Mouse (Mus musculus) forebrain, postnatal 0 days (tissue): Measurements from ENCODE around the gene Car12. TPM values are rescaled to one million over a fixed set of nuclear protein-coding genes. Genes with fewer than 3 reads are reported as not detected.

ENCODE experiments used
- ATAC-seq: fragments of 200-750 bp; cut with Nextera tagmentation; 2 replicates; pipeline ENCODE4 v1.8.0; 2017; ENCODE audit warnings: mild to moderate bottlenecking, moderate library complexity
- DNase-seq: peaks from one replicate; pipeline ENCODE4 v3.0.0-alpha.2; 2015
- H3K27ac ChIP-seq: fragments of 300-500 bp; sonication (generic); 2 replicates; pipeline ENCODE4 v1.5.1; 2014; ENCODE audit warnings: low read depth, mild to moderate bottlenecking, antibody characterized with exemption, low read length, moderate library complexity, mixed read lengths
- H3K27me3 ChIP-seq: fragments of 300-500 bp; sonication (generic); 2 replicates; pipeline ENCODE4 v1.6.1; 2014; ENCODE audit warnings: mild to moderate bottlenecking, low read length, mixed read lengths; ENCODE audit not compliant: insufficient read depth
- H3K36me3 ChIP-seq: fragments of 300-500 bp; sonication (generic); 2 replicates; pipeline ENCODE4 v1.6.1; 2014; ENCODE audit warnings: mild to moderate bottlenecking, moderate library complexity; ENCODE audit not compliant: insufficient read depth
- H3K4me1 ChIP-seq: fragments of 300-500 bp; sonication (generic); 2 replicates; pipeline ENCODE4 v1.6.1; 2014; ENCODE audit warnings: antibody characterized with exemption; ENCODE audit not compliant: insufficient read depth
- H3K4me2 ChIP-seq: fragments of 300-500 bp; sonication (generic); 2 replicates; pipeline ENCODE4 v1.6.1; 2014; ENCODE audit warnings: low read depth, mild to moderate bottlenecking, moderate library complexity
- H3K4me3 ChIP-seq: fragments of 300-500 bp; sonication (generic); 2 replicates; pipeline ENCODE4 v1.5.1; 2014; ENCODE audit warnings: low read depth, low read length, mixed read lengths
- H3K9ac ChIP-seq: fragments of 300-500 bp; sonication (generic); 2 replicates; pipeline ENCODE4 v1.6.1; 2014; ENCODE audit warnings: mild to moderate bottlenecking
- H3K9me3 ChIP-seq: fragments of 300-500 bp; sonication (generic); 2 replicates; pipeline ENCODE4 v1.6.1; 2016; ENCODE audit warnings: low read length
- CTCF ChIP-seq: sonication (generic); IDR thresholded peaks from 2 replicates; pipeline ENCODE4 v1.5.1; 2016; ENCODE audit warnings: antibody characterized with exemption, control low read depth, low read depth
- WGBS: fragments of 180-500 bp; shearing (Covaris S2); extraction: QIAGEN DNeasy Blood & Tissue Kit; methylation state at CpG from one replicate; pipeline ENCODE4 v1.1.7; 2014; 5-methylcytosine and 5-hydroxymethylcytosine counted together
- polyA plus RNA-seq: library from polyadenylated mRNA; unstranded; fragments of >200 nt; fragmentation: Nextera tagmentation; extraction: Ambion mirVana; gene quantifications from 2 replicates; pipeline ENCODE4 v1.2.1, GENCODE M21; 2015
- total RNA-seq: library from RNA; depleted of rRNA; stranded (reverse); fragments of >200 nt; gene quantifications from 2 replicates; pipeline ENCODE4 v1.2.3, GENCODE M21; 2014

Gene Car12
- total and polyA plus RNA-seq, 2 experiments from 2014 or later = 5.3 to 6.1 TPM

- no peaks in the 10 kb centered on the region for H3K27me3 ChIP-seq
- H3K27ac ChIP-seq = no peak overlapping the region
- H3K36me3 ChIP-seq = no peaks in the 10 kb centered on the region
- H3K4me1 ChIP-seq = no peaks in the 10 kb centered on the region
- ATAC-seq = no peak
- no peak for DNase-seq
- no peaks in the 10 kb centered on the region for H3K9me3 ChIP-seq
- H3K4me2 ChIP-seq = no peak overlapping the region
- H3K9ac ChIP-seq = no peak overlapping the region
- TF ChIP-seq CTCF = no peak
- WGBS = 59% methylated on average over 5 of the region's 5 CpGs
- H3K4me3 ChIP-seq = no peak overlapping the region
These were observed 8.8 kb downstream of the Car12 start for GRCm38 (mm10) chr9:66722187-66722868.

- H3K36me3 ChIP-seq = no peaks in the 10 kb centered on the region
- peak; percentile 42; the same call in 1 of the 2 replicates for ATAC-seq
- no peak overlapping the region for H3K9ac ChIP-seq
- H3K27ac ChIP-seq = no peak overlapping the region
- H3K9me3 ChIP-seq = no peaks in the 10 kb centered on the region
- no peak overlapping the region for H3K4me2 ChIP-seq
- no peaks in the 10 kb centered on the region for H3K27me3 ChIP-seq
- H3K4me1 ChIP-seq = no peaks in the 10 kb centered on the region
- no peak for DNase-seq
- no peak for TF ChIP-seq CTCF
- no peak overlapping the region for H3K4me3 ChIP-seq
- 21% methylated on average over 5 of the region's 5 CpGs for WGBS
These were observed 9.4 kb downstream of the Car12 start for GRCm38 (mm10) chr9:66722869-66723272.

- Histone ChIP-seq H3K36me3 (no peaks in the 10 kb centered on the region), H3K27ac (no peak overlapping the region), H3K4me3 (no peak overlapping the region), H3K4me1 (no peaks in the 10 kb centered on the region), H3K9ac (no peak overlapping the region), H3K27me3 (no peaks in the 10 kb centered on the region), H3K9me3 (no peaks in the 10 kb centered on the region), H3K4me2 (no peak overlapping the region)
- DNase-seq (no peak), ATAC-seq (no peak)
- TF ChIP-seq CTCF = no peak
- 70% methylated on average over 3 of the region's 3 CpGs for WGBS
These were observed 12.1 kb downstream of the Car12 start for GRCm38 (mm10) chr9:66725591-66725990.

- Histone ChIP-seq H3K27ac (no peak overlapping the region), H3K36me3 (no peaks in the 10 kb centered on the region), H3K4me3 (no peak overlapping the region), H3K4me2 (no peak overlapping the region), H3K27me3 (no peaks in the 10 kb centered on the region), H3K9ac (no peak overlapping the region), H3K9me3 (no peaks in the 10 kb centered on the region), H3K4me1 (no peaks in the 10 kb centered on the region)
- 75% methylated on average over 7 of the region's 7 CpGs for WGBS
- no peak for TF ChIP-seq CTCF
- DNase-seq (no peak), ATAC-seq (no peak)
These were observed 13.8 kb downstream of the Car12 start for GRCm38 (mm10) chr9:66727333-66727732.

- H3K4me1 ChIP-seq = no peaks in the 10 kb centered on the region
- H3K9ac ChIP-seq = no peak overlapping the region
- H3K27me3 ChIP-seq = no peaks in the 10 kb centered on the region
- H3K36me3 ChIP-seq = no peaks in the 10 kb centered on the region
- TF ChIP-seq CTCF = no peak
- H3K4me2 ChIP-seq = no peak overlapping the region
- no peak overlapping the region for H3K27ac ChIP-seq
- H3K4me3 ChIP-seq = no peak overlapping the region
- H3K9me3 ChIP-seq = no peaks in the 10 kb centered on the region
- no peak for DNase-seq
- 55% methylated on average over 3 of the region's 3 CpGs for WGBS
- no peak for ATAC-seq
These were observed 17.1 kb downstream of the Car12 start for GRCm38 (mm10) chr9:66730556-66730955.

- H3K4me2 ChIP-seq = no peak overlapping the region
- no peaks in the 10 kb centered on the region for H3K27me3 ChIP-seq
- H3K4me1 ChIP-seq = no peaks in the 10 kb centered on the region
- H3K27ac ChIP-seq = no peak overlapping the region
- no peak for TF ChIP-seq CTCF
- WGBS = 84% methylated on average over 7 of the region's 7 CpGs
- H3K9ac ChIP-seq = no peak overlapping the region
- DNase-seq = no peak
- H3K4me3 ChIP-seq = no peak overlapping the region
- ATAC-seq = no peak
- no peaks in the 10 kb centered on the region for H3K9me3 ChIP-seq
- no peaks in the 10 kb centered on the region for H3K36me3 ChIP-seq
These were observed 17.8 kb downstream of the Car12 start for GRCm38 (mm10) chr9:66731284-66731683.

- no peaks in the 10 kb centered on the region for H3K9me3 ChIP-seq
- H3K4me2 ChIP-seq = no peak overlapping the region
- no peak overlapping the region for H3K27ac ChIP-seq
- DNase-seq (peak; percentile 26), ATAC-seq (peak; percentile 36)
- no peaks in the 10 kb centered on the region for H3K27me3 ChIP-seq
- WGBS = 48% methylated on average over 15 of the region's 15 CpGs
- TF ChIP-seq CTCF = no peak
- no peaks in the 10 kb centered on the region for H3K36me3 ChIP-seq
- no peaks in the 10 kb centered on the region for H3K4me1 ChIP-seq
- H3K4me3 ChIP-seq = no peak overlapping the region
- no peak overlapping the region for H3K9ac ChIP-seq
These were observed 19.6 kb downstream of the Car12 start for GRCm38 (mm10) chr9:66732791-66733691.
